Mouse (Mus musculus) midbrain, embryonic 15.5 days (tissue): ENCODE data around the gene H2-Q7. TPM values are rescaled to one million over a fixed set of nuclear protein-coding genes. Genes with fewer than 3 reads are reported as not detected.
A peak's percentile ranks its signal among the peaks of the same experiment; 100 is the strongest.
"Not testable (repeated sequence)": the region's sequence is repeated elsewhere in the genome, so short reads cannot be mapped to it uniquely, and the experiment has no call there.

Source experiments
- ATAC-seq: fragments of 200-750 bp; cut with Nextera tagmentation; replicated peaks from 2 replicates; pipeline ENCODE4 v1.8.0; 2017; ENCODE audit warnings: moderate TSS enrichment
- H3K27ac ChIP-seq: fragments of 300-500 bp; sonication (generic); 2 replicates; pipeline ENCODE4 v1.5.1; 2015; ENCODE audit warnings: mild to moderate bottlenecking, inconsistent platforms
- H3K27me3 ChIP-seq: fragments of 300-500 bp; sonication (generic); replicated peaks from 2 replicates; pipeline ENCODE4 v1.6.1; 2015; ENCODE audit warnings: inconsistent platforms
- H3K36me3 ChIP-seq: fragments of 300-500 bp; sonication (generic); replicated peaks from 2 replicates; pipeline ENCODE4 v1.6.1; 2015; ENCODE audit warnings: inconsistent platforms
- H3K4me1 ChIP-seq: fragments of 300-500 bp; sonication (generic); 2 replicates; pipeline ENCODE4 v1.6.1; 2015; ENCODE audit warnings: inconsistent platforms
- H3K4me2 ChIP-seq: fragments of 300-500 bp; sonication (generic); 2 replicates; pipeline ENCODE4 v1.6.1; 2015; ENCODE audit warnings: inconsistent platforms, mild to moderate bottlenecking, moderate library complexity
- H3K4me3 ChIP-seq: fragments of 300-500 bp; sonication (generic); 2 replicates; pipeline ENCODE4 v1.5.1; 2015; ENCODE audit warnings: mild to moderate bottlenecking, inconsistent platforms
- H3K9ac ChIP-seq: fragments of 300-500 bp; sonication (generic); 2 replicates; pipeline ENCODE4 v1.6.1; 2015; ENCODE audit warnings: mild to moderate bottlenecking, inconsistent platforms
- H3K9me3 ChIP-seq: fragments of 300-500 bp; sonication (generic); 2 replicates; pipeline ENCODE4 v1.6.1; 2016; ENCODE audit warnings: inconsistent platforms
- WGBS: fragments of 180-500 bp; shearing (Covaris S2); methylation state at CpG from one replicate; pipeline ENCODE4 v1.1.7; 2015; ENCODE audit warnings: mixed read lengths; 5-methylcytosine and 5-hydroxymethylcytosine counted together
- polyA plus RNA-seq: library from polyadenylated mRNA; unstranded; fragments of >200 nt; fragmentation: Nextera tagmentation; extraction: Ambion mirVana; gene quantifications from 2 replicates; pipeline ENCODE4 v1.2.1, GENCODE M21; 2015

H2-Q7 gene
- polyA plus RNA-seq, 1 experiment from 2014 or later, result 2.7 TPM

GRCm38 (mm10) chr17:35423131-35423810 lies 15.7 kb upstream of the H2-Q7 start:
- H3K4me1 ChIP-seq, H3K4me2 ChIP-seq, H3K27ac ChIP-seq, H3K9me3 ChIP-seq, H3K36me3 ChIP-seq, ATAC-seq, H3K4me3 ChIP-seq, H3K9ac ChIP-seq: not testable (repeated sequence)
- 80% methylated on average over 3 of the region's 3 CpGs for WGBS
- peaks cover 18% of the 10 kb centered on the region for H3K27me3 ChIP-seq

- peaks cover 18% of the 10 kb centered on the region for H3K27me3 ChIP-seq
- not testable (repeated sequence) for H3K4me2 ChIP-seq, ATAC-seq, H3K4me3 ChIP-seq, H3K27ac ChIP-seq, H3K36me3 ChIP-seq, H3K4me1 ChIP-seq, H3K9ac ChIP-seq, H3K9me3 ChIP-seq
- WGBS, result 90% methylated on average over 3 of the region's 3 CpGs
Measured at GRCm38 (mm10) chr17:35424106-35424505, 14.8 kb upstream of the H2-Q7 start.

- Histone ChIP-seq H3K4me2 (peak within 1 kb of the TSS; percentile 69), H3K9ac (0 out of 2 replicates have a peak within 1 kb of the TSS, but pooled peaks have one; percentile 23), H3K27me3 (peaks cover 18% of the 10 kb centered on the region), H3K4me3 (peak within 1 kb of the TSS; percentile 39)
- peak; percentile 77 for ATAC-seq
- H3K27ac ChIP-seq, H3K36me3 ChIP-seq, H3K9me3 ChIP-seq, H3K4me1 ChIP-seq: not testable (repeated sequence)
- 1% methylated on average over 58 of the region's 66 CpGs for WGBS
Measured at GRCm38 (mm10) chr17:35424624-35425416, 14.1 kb upstream of the H2-Q7 start, which contains the start of gene H2-Q6. TSS of gene H2-Q6 (plus strand) at chr17:35424850.

- not testable (repeated sequence) for H3K9ac ChIP-seq, H3K27ac ChIP-seq, H3K36me3 ChIP-seq, H3K9me3 ChIP-seq, H3K4me1 ChIP-seq
- Histone ChIP-seq H3K4me2 (peak overlapping the region; percentile 69), H3K4me3 (peak overlapping the region; percentile 39), H3K27me3 (peaks cover 18% of the 10 kb centered on the region)
- peak; percentile 22; the same call in 1 of the 2 replicates for ATAC-seq
- WGBS, result 13% methylated on average over 28 of the region's 28 CpGs
Measured at GRCm38 (mm10) chr17:35425474-35425873, 13.5 kb upstream of the H2-Q7 start.

DNA sequence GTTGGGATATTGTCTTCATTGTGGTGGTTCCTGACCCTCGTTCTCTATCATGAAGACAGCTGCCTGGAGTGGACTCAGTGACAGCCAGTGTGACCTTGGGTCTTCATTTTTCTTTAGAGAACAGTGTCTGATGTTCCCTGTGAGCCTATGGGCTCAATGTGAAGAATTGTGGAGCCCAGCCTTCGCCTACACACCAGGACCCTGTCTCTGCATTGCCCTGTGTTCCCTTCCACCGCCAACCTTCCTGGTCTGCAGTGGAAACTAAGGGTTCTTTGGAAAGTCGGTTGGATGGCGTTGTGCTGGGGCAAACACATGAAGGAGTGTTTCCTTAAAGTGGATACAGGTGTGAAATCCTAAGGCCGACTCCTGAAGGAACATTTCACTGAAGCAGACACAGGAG lies 10.1 kb upstream of the H2-Q7 start:
- H3K4me3 ChIP-seq, H3K4me1 ChIP-seq, H3K9ac ChIP-seq, H3K4me2 ChIP-seq, ATAC-seq, H3K9me3 ChIP-seq, H3K27ac ChIP-seq, H3K36me3 ChIP-seq: not testable (repeated sequence)
- H3K27me3 ChIP-seq, result peaks cover 16% of the 10 kb centered on the region
- 89% methylated on average over 6 of the region's 6 CpGs for WGBS

DNA sequence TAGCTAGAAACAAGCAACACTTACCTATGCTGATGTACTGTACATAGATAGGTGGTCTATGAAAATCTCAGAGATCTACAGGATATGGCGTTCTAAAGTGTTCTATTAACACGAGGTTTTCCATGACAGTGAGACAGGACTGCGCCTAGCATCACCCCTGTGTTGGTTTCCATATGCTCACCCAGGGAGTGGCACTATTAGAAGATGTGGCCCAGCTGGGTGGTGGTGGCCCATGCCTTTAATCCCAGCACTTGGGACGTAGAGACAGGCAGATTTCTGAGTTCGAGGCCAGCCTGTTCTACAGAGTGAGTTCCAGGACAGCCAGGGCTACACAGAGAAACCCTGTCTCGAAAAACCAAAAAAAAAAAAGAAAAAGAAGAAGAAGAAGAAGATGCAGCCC lies 8.3 kb upstream of the H2-Q7 start:
- H3K9ac ChIP-seq, H3K9me3 ChIP-seq, H3K4me3 ChIP-seq, ATAC-seq, H3K27ac ChIP-seq, H3K27me3 ChIP-seq, H3K36me3 ChIP-seq, H3K4me1 ChIP-seq, H3K4me2 ChIP-seq: not testable (repeated sequence)
- 88% methylated on average over 6 of the region's 6 CpGs for WGBS

- not testable (repeated sequence) for ATAC-seq, H3K9ac ChIP-seq, H3K4me2 ChIP-seq, H3K4me3 ChIP-seq, H3K27ac ChIP-seq, H3K36me3 ChIP-seq, H3K9me3 ChIP-seq, H3K4me1 ChIP-seq, H3K27me3 ChIP-seq
- WGBS, result 86% methylated on average over 3 of the region's 3 CpGs
Measured at GRCm38 (mm10) chr17:35432167-35432566, 6.8 kb upstream of the H2-Q7 start.

DNA sequence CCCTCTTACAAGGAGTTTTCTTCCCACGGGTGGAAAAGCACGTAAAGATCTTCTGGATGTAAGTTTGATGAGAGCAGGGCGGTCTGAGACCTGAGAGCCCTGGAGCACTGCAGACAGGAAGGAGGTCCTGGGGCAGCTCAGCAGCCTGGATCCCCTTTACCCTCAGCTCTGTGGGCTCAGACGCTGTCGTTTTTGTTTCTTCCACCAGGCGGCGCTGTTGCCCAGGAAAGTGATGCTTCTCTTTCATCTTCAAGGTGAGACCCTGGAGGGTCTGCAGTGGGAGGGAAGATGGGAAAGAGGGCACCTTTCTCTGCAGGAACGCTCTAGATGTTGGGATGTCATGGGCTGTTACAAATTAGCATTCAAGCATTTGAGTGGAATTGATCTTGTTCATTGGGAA lies 4.1 kb upstream of the H2-Q7 start:
- not testable (repeated sequence) for H3K36me3 ChIP-seq, H3K27ac ChIP-seq, H3K9ac ChIP-seq, H3K27me3 ChIP-seq, H3K4me3 ChIP-seq, H3K9me3 ChIP-seq, ATAC-seq, H3K4me2 ChIP-seq, H3K4me1 ChIP-seq
- WGBS, result 10% methylated on average over 8 of the region's 8 CpGs

- peaks cover 11% of the 10 kb centered on the region; the same call in 1 of the 2 replicates for H3K27me3 ChIP-seq
- H3K27ac ChIP-seq, H3K36me3 ChIP-seq, H3K9me3 ChIP-seq, H3K4me3 ChIP-seq, H3K4me1 ChIP-seq, ATAC-seq, H3K9ac ChIP-seq, H3K4me2 ChIP-seq: not testable (repeated sequence)
- 77% methylated on average over 3 of the region's 3 CpGs for WGBS
Measured at GRCm38 (mm10) chr17:35435577-35435976, 3.4 kb upstream of the H2-Q7 start.

- not testable (repeated sequence) for H3K4me3 ChIP-seq, H3K9me3 ChIP-seq, H3K4me1 ChIP-seq, H3K36me3 ChIP-seq, H3K27ac ChIP-seq, ATAC-seq, H3K9ac ChIP-seq, H3K4me2 ChIP-seq
- peaks cover 11% of the 10 kb centered on the region; the same call in 1 of the 2 replicates for H3K27me3 ChIP-seq
- 73% methylated on average over 1 of the region's 1 CpGs for WGBS
Measured at GRCm38 (mm10) chr17:35437386-35437936, 1.5 kb upstream of the H2-Q7 start.

DNA sequence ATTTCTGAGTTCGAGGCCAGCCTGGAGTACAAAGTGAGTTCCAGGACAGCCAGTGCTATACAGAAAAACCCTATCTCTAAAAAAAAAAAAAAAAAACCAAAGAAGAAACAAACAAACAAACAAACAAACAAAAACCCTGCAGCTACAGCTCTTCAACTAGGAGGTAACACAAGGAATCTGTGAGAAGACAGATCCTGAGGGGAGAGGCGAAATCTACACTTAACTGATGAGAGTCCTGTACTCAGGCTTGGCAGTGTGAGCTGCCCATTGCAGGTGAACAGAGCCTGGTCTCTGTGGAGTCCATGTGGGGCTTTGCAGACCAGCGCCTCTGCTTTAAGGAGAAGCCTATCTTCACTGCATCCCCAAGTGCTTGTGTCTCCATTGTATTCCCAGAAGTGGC lies 560 bp upstream of the H2-Q7 start:
- not testable (repeated sequence) for ATAC-seq, H3K4me1 ChIP-seq, H3K9me3 ChIP-seq, H3K27ac ChIP-seq, H3K36me3 ChIP-seq, H3K9ac ChIP-seq, H3K4me3 ChIP-seq
- H3K27me3 ChIP-seq, result peaks cover 11% of the 10 kb centered on the region; the same call in 1 of the 2 replicates
- 93% methylated on average over 3 of the region's 3 CpGs for WGBS
- peak overlapping the region; percentile 81; the same call in 1 of the 2 replicates for H3K4me2 ChIP-seq

DNA sequence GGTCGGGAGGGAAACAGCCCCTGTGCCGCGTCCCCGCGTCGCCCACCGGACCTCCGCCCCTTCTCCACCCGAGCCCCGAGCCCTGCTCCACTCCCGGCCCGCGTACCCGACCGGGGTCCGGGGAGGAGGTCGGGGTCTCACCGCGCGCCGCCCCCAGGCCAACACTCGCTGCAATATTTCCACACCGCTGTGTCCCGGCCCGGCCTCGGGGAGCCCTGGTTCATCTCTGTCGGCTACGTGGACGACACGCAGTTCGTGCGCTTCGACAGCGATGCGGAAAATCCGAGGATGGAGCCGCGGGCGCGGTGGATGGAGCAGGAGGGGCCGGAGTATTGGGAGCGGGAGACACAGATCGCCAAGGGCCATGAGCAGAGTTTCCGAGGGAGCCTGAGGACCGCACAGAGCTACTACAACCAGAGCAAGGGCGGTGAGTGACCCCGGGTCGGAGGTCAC lies 366 bp downstream of the H2-Q7 start:
- not testable (repeated sequence) for H3K4me1 ChIP-seq, H3K9me3 ChIP-seq, H3K27ac ChIP-seq, H3K36me3 ChIP-seq
- peak; percentile 77 for ATAC-seq
- 2% methylated on average over 46 of the region's 48 CpGs for WGBS
- H3K4me2 ChIP-seq, result peak overlapping the region; percentile 81
- H3K4me3 ChIP-seq, result peak overlapping the region; percentile 44
- peaks cover 11% of the 10 kb centered on the region; the same call in 1 of the 2 replicates for H3K27me3 ChIP-seq
- H3K9ac ChIP-seq, result peak overlapping the region; percentile 32
